Mouse (Mus musculus) heart, embryonic 14.5 days (tissue): ENCODE measurements around the gene Hist2h2be. TPM values are rescaled to one million over a fixed set of nuclear protein-coding genes. Genes with fewer than 3 reads are reported as not detected.

Source experiments
- ATAC-seq: fragments of 200-750 bp; cut with Nextera tagmentation; 2 replicates; pipeline ENCODE4 v1.8.0; 2017; ENCODE audit warnings: low read depth, moderate TSS enrichment; ENCODE audit not compliant: insufficient number of reproducible peaks, insufficient read depth, low FRiP score
- H3K27ac ChIP-seq, 2 experiments: fragments of 200-500 bp in 1 of 2; fragments of 300-500 bp in 1 of 2; sonication (generic) in 1 of 2; replicated peaks in 1 of 2; 2 replicates each; pipeline ENCODE4 v1.5.1; 2012 to 2014; ENCODE audit warnings: low read depth in 2 of 2, low read length in 2 of 2, control low read depth in 1 of 2, mild to moderate bottlenecking in 1 of 2, mixed read lengths in 1 of 2; ENCODE audit not compliant: control insufficient read depth in 1 of 2, insufficient read depth in 1 of 2
- H3K27me3 ChIP-seq: fragments of 300-500 bp; sonication (generic); 2 replicates; pipeline ENCODE4 v1.6.1; 2014; ENCODE audit warnings: mild to moderate bottlenecking, low read length, control low read depth; ENCODE audit not compliant: control insufficient read depth, insufficient read depth
- H3K36me3 ChIP-seq: fragments of 300-500 bp; sonication (generic); 2 replicates; pipeline ENCODE4 v1.6.1; 2014; ENCODE audit warnings: mild to moderate bottlenecking, control low read depth, low read length, mixed read lengths; ENCODE audit not compliant: control insufficient read depth, insufficient read depth
- H3K4me1 ChIP-seq, 2 experiments: fragments of 200-500 bp in 1 of 2; fragments of 300-500 bp in 1 of 2; sonication (generic) in 1 of 2; 2 replicates each; pipeline ENCODE4 v1.6.1; 2012 to 2014; ENCODE audit warnings: low read length in 2 of 2, control low read depth in 1 of 2, mixed read lengths in 1 of 2; ENCODE audit not compliant: control insufficient read depth in 2 of 2, insufficient read depth in 2 of 2
- H3K4me2 ChIP-seq: fragments of 300-500 bp; sonication (generic); 2 replicates; pipeline ENCODE4 v1.6.1; 2014; ENCODE audit warnings: mild to moderate bottlenecking, low read length
- H3K4me3 ChIP-seq, 2 experiments: fragments of 200-500 bp in 1 of 2; fragments of 300-500 bp in 1 of 2; sonication (generic) in 1 of 2; 2 replicates each; pipeline ENCODE4 v1.5.1; 2012 to 2014; ENCODE audit warnings: low read length in 2 of 2, mild to moderate bottlenecking in 2 of 2, control low read depth in 1 of 2, low read depth in 1 of 2, moderate library complexity in 1 of 2; ENCODE audit not compliant: control insufficient read depth in 1 of 2, insufficient read depth in 1 of 2
- H3K9ac ChIP-seq: fragments of 300-500 bp; sonication (generic); 2 replicates; pipeline ENCODE4 v1.6.1; 2014; ENCODE audit warnings: mild to moderate bottlenecking, low read length
- H3K9me3 ChIP-seq: fragments of 300-500 bp; sonication (generic); 2 replicates; pipeline ENCODE4 v1.6.1; 2016; ENCODE audit warnings: low read length, control low read depth; ENCODE audit not compliant: control insufficient read depth
- WGBS: fragments of 180-500 bp; shearing (Covaris S2); extraction: QIAGEN DNeasy Blood & Tissue Kit; methylation state at CpG from one replicate; pipeline ENCODE4 v1.1.7; 2014; 5-methylcytosine and 5-hydroxymethylcytosine counted together
- polyA plus RNA-seq: library from polyadenylated mRNA; unstranded; fragments of >200 nt; fragmentation: Nextera tagmentation; extraction: Ambion mirVana; gene quantifications from 2 replicates; pipeline ENCODE4 v1.2.1, GENCODE M21; 2014

Hist2h2be gene
- polyA plus RNA-seq, 1 experiment from 2014 or later: 7.6 TPM

GRCm38 (mm10) chr3:96226695-96227648 is 6.1 kb downstream of the Hist2h2be start:
- H3K4me3 ChIP-seq: no peak overlapping the region
- H3K9ac ChIP-seq: no peak overlapping the region
- H3K36me3 ChIP-seq: no peaks in the 10 kb centered on the region
- peaks cover 4 to 17% of the 10 kb centered on the region in 2 experiments for H3K4me1 ChIP-seq
- H3K27ac ChIP-seq: no peak overlapping the region
- 65% methylated on average over 8 of the region's 8 CpGs for WGBS
- no peak for ATAC-seq
- no peaks in the 10 kb centered on the region for H3K9me3 ChIP-seq
- H3K4me2 ChIP-seq: no peak overlapping the region
- H3K27me3 ChIP-seq: no peaks in the 10 kb centered on the region

- Histone ChIP-seq H3K27ac (no peak overlapping the region), H3K4me3 (no peak overlapping the region), H3K4me2 (no peak overlapping the region), H3K9ac (no peak overlapping the region), H3K9me3 (no peaks in the 10 kb centered on the region), H3K36me3 (no peaks in the 10 kb centered on the region), H3K27me3 (no peaks in the 10 kb centered on the region), H3K4me1 (0 out of 4 replicates have a peak, but pooled peaks cover 0 to 2% of the 10 kb centered on the region in 2 experiments)
- 52% methylated on average over 2 of the region's 2 CpGs for WGBS
- no peak for ATAC-seq
These were observed 7.9 kb downstream of the Hist2h2be start for GRCm38 (mm10) chr3:96228828-96229227.

GRCm38 (mm10) chr3:96230404-96230803 is 9.5 kb downstream of the Hist2h2be start:
- no peaks in the 10 kb centered on the region for H3K36me3 ChIP-seq
- no peak overlapping the region for H3K27ac ChIP-seq
- H3K4me3 ChIP-seq: no peak overlapping the region
- no peaks in the 10 kb centered on the region for H3K9me3 ChIP-seq
- WGBS: 61% methylated on average over 2 of the region's 2 CpGs
- 0 out of 4 replicates have a peak, but pooled peaks cover 0 to 2% of the 10 kb centered on the region in 2 experiments for H3K4me1 ChIP-seq
- no peak overlapping the region for H3K9ac ChIP-seq
- no peaks in the 10 kb centered on the region for H3K27me3 ChIP-seq
- ATAC-seq: no peak
- no peak overlapping the region for H3K4me2 ChIP-seq

- no peak overlapping the region for H3K9ac ChIP-seq
- H3K4me1 ChIP-seq: no peaks in the 10 kb centered on the region
- no peak for ATAC-seq
- 66% methylated on average over 4 of the region's 4 CpGs for WGBS
- H3K36me3 ChIP-seq: no peaks in the 10 kb centered on the region
- no peak overlapping the region for H3K4me2 ChIP-seq
- no peaks in the 10 kb centered on the region for H3K9me3 ChIP-seq
- no peaks in the 10 kb centered on the region for H3K27me3 ChIP-seq
- H3K27ac ChIP-seq: no peak overlapping the region
- no peak overlapping the region for H3K4me3 ChIP-seq
These were observed 10.2 kb downstream of the Hist2h2be start for GRCm38 (mm10) chr3:96230910-96231757.

GRCm38 (mm10) chr3:96231758-96232120 is 10.8 kb downstream of the Hist2h2be start:
- no peak overlapping the region for H3K27ac ChIP-seq
- no peak for ATAC-seq
- no peaks in the 10 kb centered on the region for H3K9me3 ChIP-seq
- H3K9ac ChIP-seq: no peak overlapping the region
- 33% methylated on average over 2 of the region's 2 CpGs for WGBS
- no peak overlapping the region for H3K4me2 ChIP-seq
- H3K27me3 ChIP-seq: no peaks in the 10 kb centered on the region
- no peak overlapping the region for H3K4me3 ChIP-seq
- H3K4me1 ChIP-seq: peaks cover 0 to under 1% of the 10 kb centered on the region in 2 experiments; a peak in 2 of 4 replicates
- H3K36me3 ChIP-seq: no peaks in the 10 kb centered on the region

- H3K9ac ChIP-seq: no peak overlapping the region
- peaks cover 4 to 15% of the 10 kb centered on the region in 2 experiments; a peak in 3 of 4 replicates for H3K4me1 ChIP-seq
- H3K27ac ChIP-seq: no peak overlapping the region
- no peak overlapping the region for H3K4me3 ChIP-seq
- H3K4me2 ChIP-seq: no peak overlapping the region
- H3K36me3 ChIP-seq: no peaks in the 10 kb centered on the region
- H3K9me3 ChIP-seq: no peaks in the 10 kb centered on the region
- WGBS: 82% methylated on average over 2 of the region's 2 CpGs
- H3K27me3 ChIP-seq: no peaks in the 10 kb centered on the region
- no peak for ATAC-seq
These were observed 14.0 kb downstream of the Hist2h2be start for GRCm38 (mm10) chr3:96234914-96235313.

GRCm38 (mm10) chr3:96235836-96236235 is 14.9 kb downstream of the Hist2h2be start:
- no peak for ATAC-seq
- 52% methylated on average over 3 of the region's 3 CpGs for WGBS
- no peaks in the 10 kb centered on the region for H3K9me3 ChIP-seq

More at GRCm38 (mm10) chr3:96235836-96236235, 14.9 kb downstream of the Hist2h2be start:
- Histone ChIP-seq H3K9ac (no peak overlapping the region), H3K27me3 (no peaks in the 10 kb centered on the region), H3K4me1 (peaks cover 4 to 17% of the 10 kb centered on the region in 2 experiments; a peak in 3 of 4 replicates), H3K27ac (no peak overlapping the region), H3K36me3 (no peaks in the 10 kb centered on the region), H3K4me2 (no peak overlapping the region), H3K4me3 (no peak overlapping the region)
